Mouse (Mus musculus) forebrain, embryonic 14.5 days (tissue): ENCODE measurements at regions not wholly inside any gene's neighbourhood (a gene's known extent, or its start where the extent isn't known, plus 50 kb on each side); places are given as distances from the start of the nearest gene placed in this dataset.

Experiments
- ATAC-seq: fragments of 200-750 bp; cut with Nextera tagmentation; 2 replicates; pipeline ENCODE4 v1.8.0; 2017; ENCODE audit warnings: mild to moderate bottlenecking, moderate library complexity
- DNase-seq: peaks from one replicate; pipeline ENCODE4 v3.0.0-alpha.2; 2015; ENCODE audit warnings: low spot score
- H3K27ac ChIP-seq: fragments of 300-500 bp; sonication (generic); 2 replicates; pipeline ENCODE4 v1.5.1; 2014; ENCODE audit warnings: low read depth, mild to moderate bottlenecking, control low read depth, low read length, moderate library complexity
- H3K27me3 ChIP-seq: fragments of 300-500 bp; sonication (generic); replicated peaks from 2 replicates; pipeline ENCODE4 v1.6.1; 2014; ENCODE audit warnings: low read length, control low read depth, mixed read lengths; ENCODE audit not compliant: control insufficient read depth, insufficient read depth
- H3K36me3 ChIP-seq: fragments of 300-500 bp; sonication (generic); 2 replicates; pipeline ENCODE4 v1.6.1; 2014; ENCODE audit warnings: low read length, control low read depth; ENCODE audit not compliant: control insufficient read depth, insufficient read depth
- H3K4me1 ChIP-seq: fragments of 300-500 bp; sonication (generic); 2 replicates; pipeline ENCODE4 v1.6.1; 2014; ENCODE audit warnings: antibody characterized with exemption, low read length, control low read depth; ENCODE audit not compliant: control insufficient read depth, insufficient read depth
- H3K4me2 ChIP-seq: fragments of 300-500 bp; sonication (generic); 2 replicates; pipeline ENCODE4 v1.6.1; 2014; ENCODE audit warnings: mild to moderate bottlenecking, control low read depth, low read length
- H3K4me3 ChIP-seq: fragments of 300-500 bp; sonication (generic); 2 replicates; pipeline ENCODE4 v1.5.1; 2014; ENCODE audit warnings: low read depth, low read length, control low read depth
- H3K9ac ChIP-seq: fragments of 300-500 bp; sonication (generic); 2 replicates; pipeline ENCODE4 v1.6.1; 2014; ENCODE audit warnings: mild to moderate bottlenecking, low read length, control low read depth, moderate library complexity
- H3K9me3 ChIP-seq: fragments of 300-500 bp; sonication (generic); replicated peaks from 2 replicates; pipeline ENCODE4 v1.6.1; 2016; ENCODE audit warnings: low read length, control low read depth, mixed read lengths; ENCODE audit not compliant: control insufficient read depth
- WGBS: fragments of 180-500 bp; shearing (Covaris S2); extraction: QIAGEN DNeasy Blood & Tissue Kit; methylation state at CpG from one replicate; pipeline ENCODE4 v1.1.7; 2014; 5-methylcytosine and 5-hydroxymethylcytosine counted together

DNA sequence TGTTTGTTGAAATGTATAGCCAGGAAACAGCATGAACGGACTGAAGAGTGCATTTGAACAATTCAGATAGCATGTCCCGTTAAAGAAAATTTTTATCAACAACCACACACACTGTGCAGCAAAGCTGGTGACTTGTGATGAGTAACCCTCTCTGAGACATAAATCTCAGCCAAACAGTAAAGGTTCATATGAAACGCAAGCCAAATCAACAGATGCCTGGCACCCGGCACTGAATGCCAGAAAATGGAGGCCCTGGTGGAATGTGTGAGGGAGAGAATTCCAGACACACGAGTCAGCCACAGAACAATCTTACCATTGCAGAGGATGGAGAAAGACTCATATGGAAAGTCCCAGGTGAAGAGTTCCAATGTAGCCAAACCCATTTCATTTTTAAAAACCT, 341.1 kb upstream of the Actbl2 start:
- H3K4me1 ChIP-seq, result no peaks in the 10 kb centered on the region
- H3K9ac ChIP-seq, result no peak overlapping the region
- no peaks in the 10 kb centered on the region for H3K36me3 ChIP-seq
- ATAC-seq (peak; percentile 42; the same call in 1 of the 2 replicates), DNase-seq (peak; percentile 66)
- no peak overlapping the region for H3K27ac ChIP-seq
- H3K9me3 ChIP-seq, result no peaks in the 10 kb centered on the region
- 81% methylated on average over 5 of the region's 5 CpGs for WGBS
- no peak overlapping the region for H3K4me3 ChIP-seq
- no peaks in the 10 kb centered on the region for H3K27me3 ChIP-seq
- no peak overlapping the region for H3K4me2 ChIP-seq

DNA sequence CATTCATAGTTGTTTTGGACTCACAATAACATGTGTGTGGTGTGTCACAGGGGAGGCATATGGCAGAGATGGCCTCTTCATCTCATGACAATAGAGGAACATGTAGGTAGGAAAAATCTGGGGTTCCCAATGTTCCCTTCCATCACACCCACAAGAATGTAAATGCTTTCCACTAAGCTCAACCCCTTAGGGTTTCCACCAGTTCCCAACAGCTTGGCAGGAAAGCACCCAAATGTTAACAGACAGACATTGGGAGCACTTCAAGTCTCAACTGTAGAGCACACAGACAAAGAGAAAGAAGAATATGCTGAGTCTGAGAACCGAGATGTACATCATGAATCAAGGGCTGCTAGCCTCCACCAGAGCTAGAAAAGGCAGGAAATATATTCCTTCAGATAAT, 339.7 kb upstream of the Actbl2 start:
- Histone ChIP-seq H3K27me3 (no peaks in the 10 kb centered on the region), H3K4me1 (no peaks in the 10 kb centered on the region), H3K27ac (no peak overlapping the region), H3K4me2 (no peak overlapping the region), H3K36me3 (no peaks in the 10 kb centered on the region), H3K9ac (no peak overlapping the region), H3K4me3 (no peak overlapping the region), H3K9me3 (no peaks in the 10 kb centered on the region)
- DNase-seq, result no peak
- 65% methylated on average over 1 of the region's 1 CpGs for WGBS
- no peak for ATAC-seq

DNA sequence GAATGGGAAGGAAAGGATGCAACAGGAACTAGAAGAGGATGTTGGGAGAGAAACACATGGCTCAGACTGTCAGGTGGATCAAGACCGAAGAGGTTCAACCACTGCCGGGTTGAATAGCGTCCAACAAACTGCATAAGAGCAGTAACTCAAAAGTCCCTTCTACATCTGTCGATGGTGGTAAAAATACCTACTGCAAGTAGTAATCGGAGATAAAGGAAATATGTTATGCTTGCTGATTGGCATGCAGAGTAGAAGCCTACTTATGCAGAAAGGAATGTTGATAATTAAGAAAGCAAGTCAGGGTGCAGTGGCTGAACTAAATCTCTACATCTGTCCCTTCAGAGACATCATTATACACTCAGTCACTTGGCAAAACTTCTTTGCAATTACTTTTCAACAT, 330.9 kb upstream of the Actbl2 start:
- DNase-seq (no peak), ATAC-seq (no peak)
- Histone ChIP-seq H3K4me2 (no peak overlapping the region), H3K4me3 (no peak overlapping the region), H3K27me3 (no peaks in the 10 kb centered on the region), H3K36me3 (no peaks in the 10 kb centered on the region), H3K9ac (no peak overlapping the region), H3K27ac (no peak overlapping the region), H3K4me1 (no peaks in the 10 kb centered on the region), H3K9me3 (no peaks in the 10 kb centered on the region)
- WGBS, result 97% methylated on average over 5 of the region's 5 CpGs

DNA sequence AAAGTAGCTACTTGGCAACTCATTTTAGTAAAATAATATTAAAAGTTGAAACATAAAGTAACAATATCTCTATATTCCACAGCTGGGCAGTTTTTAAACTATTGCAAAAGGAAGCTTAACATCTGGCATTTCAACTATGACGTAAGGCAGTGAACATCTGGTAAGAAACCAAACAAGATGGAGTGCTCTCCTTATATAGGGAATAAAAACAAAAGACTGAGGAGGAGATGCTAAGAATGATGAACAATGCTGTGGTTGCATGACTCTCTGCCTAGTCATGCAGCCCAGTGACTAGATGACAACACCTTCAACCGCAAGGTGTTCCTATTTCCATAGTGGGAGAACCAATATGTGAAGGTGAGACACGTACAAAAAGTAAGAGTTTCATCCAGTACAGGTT, 329.9 kb upstream of the Actbl2 start:
- H3K4me1 ChIP-seq, result no peaks in the 10 kb centered on the region
- no peaks in the 10 kb centered on the region for H3K36me3 ChIP-seq
- no peak overlapping the region for H3K9ac ChIP-seq
- H3K9me3 ChIP-seq, result no peaks in the 10 kb centered on the region
- 96% methylated on average over 3 of the region's 3 CpGs for WGBS
- H3K27ac ChIP-seq, result no peak overlapping the region
- no peak overlapping the region for H3K4me3 ChIP-seq
- H3K4me2 ChIP-seq, result no peak overlapping the region
- DNase-seq (no peak), ATAC-seq (no peak)
- no peaks in the 10 kb centered on the region for H3K27me3 ChIP-seq

DNA sequence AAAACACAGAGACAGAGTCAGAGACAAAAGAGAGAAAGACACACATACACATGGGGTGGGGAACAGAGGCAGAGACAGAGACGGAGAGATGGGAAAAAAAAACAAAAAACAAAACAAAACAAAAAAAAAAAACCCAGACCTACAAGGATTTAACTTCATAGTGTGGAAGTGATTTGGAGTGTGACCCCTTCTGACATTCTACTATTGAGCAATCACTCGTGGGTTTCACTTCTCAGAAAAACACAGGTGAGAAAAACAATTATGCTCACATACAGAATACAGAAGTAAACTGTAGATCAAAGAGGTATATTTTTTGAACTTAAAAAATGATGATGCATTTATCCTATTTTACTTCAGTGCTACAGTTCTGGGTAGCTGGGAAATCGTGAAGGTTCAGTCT, 326.7 kb upstream of the Actbl2 start:
- Histone ChIP-seq H3K27me3 (no peaks in the 10 kb centered on the region), H3K9me3 (no peaks in the 10 kb centered on the region), H3K4me1 (no peaks in the 10 kb centered on the region), H3K9ac (no peak overlapping the region), H3K27ac (no peak overlapping the region), H3K36me3 (no peaks in the 10 kb centered on the region), H3K4me2 (no peak overlapping the region), H3K4me3 (no peak overlapping the region)
- ATAC-seq (no peak), DNase-seq (no peak)
- 84% methylated on average over 3 of the region's 3 CpGs for whole genome bisulfite sequencing

DNA sequence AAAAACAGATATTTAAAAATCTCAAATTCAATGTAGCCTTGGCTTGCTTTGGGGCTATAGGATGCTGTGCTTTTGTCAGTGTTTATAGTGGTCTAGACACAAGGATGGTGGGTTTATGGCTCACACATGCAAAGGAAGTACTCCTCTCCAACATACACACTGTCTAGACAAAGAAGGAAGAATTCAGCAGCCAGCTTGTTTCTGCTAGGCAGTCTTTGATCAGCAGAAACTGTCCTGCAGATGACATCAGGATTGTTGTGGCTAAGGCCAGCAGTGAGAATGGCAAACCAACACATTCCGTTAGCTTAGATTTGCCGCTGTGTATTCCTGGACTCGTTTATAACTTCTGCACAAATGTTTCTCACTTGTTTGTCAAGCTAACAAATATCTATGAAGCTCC, 325.9 kb upstream of the Actbl2 start:
- Histone ChIP-seq H3K27ac (no peak overlapping the region), H3K4me2 (no peak overlapping the region), H3K4me3 (no peak overlapping the region), H3K9ac (no peak overlapping the region), H3K27me3 (no peaks in the 10 kb centered on the region), H3K36me3 (no peaks in the 10 kb centered on the region), H3K9me3 (no peaks in the 10 kb centered on the region), H3K4me1 (no peaks in the 10 kb centered on the region)
- WGBS, result 86% methylated on average over 3 of the region's 3 CpGs
- no peak for ATAC-seq
- no peak for DNase-seq

DNA sequence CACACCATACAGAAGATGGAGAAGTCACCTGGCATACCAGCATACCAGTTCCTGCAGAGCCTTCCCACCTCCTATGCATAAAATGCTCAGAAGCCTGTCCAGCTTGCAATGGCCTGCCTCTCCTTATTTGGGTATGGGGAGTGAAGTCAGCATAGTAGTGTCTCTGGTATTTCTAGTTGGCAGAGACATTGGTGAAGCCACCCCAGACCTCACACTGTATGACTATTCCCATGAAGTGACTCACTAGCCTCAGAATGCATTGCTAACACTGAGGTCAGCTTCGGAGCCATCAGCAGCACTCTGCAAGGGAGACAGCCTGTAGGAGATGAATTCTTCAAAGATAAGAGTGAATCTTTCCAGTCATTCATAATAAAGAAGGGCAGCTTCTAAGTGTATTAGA, 325.2 kb upstream of the Actbl2 start:
- Histone ChIP-seq H3K36me3 (no peaks in the 10 kb centered on the region), H3K27me3 (no peaks in the 10 kb centered on the region), H3K4me1 (no peaks in the 10 kb centered on the region), H3K4me3 (no peak overlapping the region), H3K4me2 (no peak overlapping the region), H3K27ac (no peak overlapping the region), H3K9me3 (no peaks in the 10 kb centered on the region), H3K9ac (no peak overlapping the region)
- WGBS, result 96% methylated on average over 1 of the region's 1 CpGs
- no peak for ATAC-seq
- DNase-seq, result no peak

DNA sequence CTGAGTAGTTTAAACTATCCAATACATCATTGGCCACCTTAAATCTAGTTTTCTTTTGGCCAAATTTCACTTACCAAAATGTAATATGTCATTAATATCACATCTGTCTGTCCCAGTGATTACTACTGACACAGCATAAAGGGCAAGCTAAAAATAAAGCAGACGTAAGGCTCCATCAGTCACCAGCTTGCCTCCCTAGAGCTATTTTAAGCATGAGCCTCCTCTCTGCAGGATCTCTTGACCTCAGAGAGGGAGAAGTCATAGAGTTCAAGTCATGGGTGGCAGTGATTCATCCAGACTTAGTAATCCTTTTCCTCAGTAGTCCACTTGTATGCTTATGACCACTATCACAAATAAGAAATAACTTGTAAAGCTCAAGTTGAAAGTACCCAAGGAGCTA, 313.2 kb upstream of the Actbl2 start:
- no peaks in the 10 kb centered on the region for H3K27me3 ChIP-seq
- WGBS, result 94% methylated on average over 1 of the region's 1 CpGs
- ATAC-seq (no peak), DNase-seq (no peak)
- H3K36me3 ChIP-seq, result no peaks in the 10 kb centered on the region
- no peaks in the 10 kb centered on the region for H3K9me3 ChIP-seq
- no peak overlapping the region for H3K4me3 ChIP-seq
- H3K4me1 ChIP-seq, result no peaks in the 10 kb centered on the region
- H3K4me2 ChIP-seq, result no peak overlapping the region
- H3K27ac ChIP-seq, result no peak overlapping the region
- H3K9ac ChIP-seq, result no peak overlapping the region

DNA sequence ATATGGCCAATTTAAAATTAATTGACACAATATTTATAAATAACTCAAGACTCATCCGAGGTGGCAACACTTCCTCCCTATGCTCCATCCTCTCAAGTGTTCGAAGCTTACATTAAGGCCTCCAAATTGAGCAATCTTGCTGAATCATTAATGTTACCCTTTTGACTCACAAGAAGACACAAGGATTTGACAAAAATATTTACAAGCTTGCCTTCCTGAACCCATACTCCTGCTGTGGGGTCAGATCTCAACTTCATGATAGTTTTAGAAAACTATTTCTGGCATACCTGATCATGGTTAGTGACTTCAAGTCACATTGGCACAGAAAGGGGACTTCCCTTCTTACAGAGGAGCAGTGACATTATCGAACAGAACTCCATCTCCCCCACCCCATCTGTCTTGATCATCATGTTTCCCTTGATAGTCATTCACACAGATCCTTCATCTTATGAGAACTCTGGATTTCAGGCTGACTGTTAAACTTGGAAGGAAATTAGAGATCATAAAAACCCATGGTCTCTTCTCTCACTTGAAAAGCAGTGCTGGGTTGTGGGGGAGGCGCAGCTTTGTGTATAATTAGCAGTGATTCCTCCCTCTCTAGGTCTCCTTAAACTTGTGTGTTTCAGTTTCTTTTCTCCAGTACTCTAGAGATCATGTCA, 311.7 kb upstream of the Actbl2 start:
- no peaks in the 10 kb centered on the region for H3K9me3 ChIP-seq
- no peaks in the 10 kb centered on the region for H3K27me3 ChIP-seq
- no peak overlapping the region for H3K4me3 ChIP-seq
- DNase-seq, result no peak
- WGBS, result 90% methylated on average over 4 of the region's 4 CpGs
- no peaks in the 10 kb centered on the region for H3K4me1 ChIP-seq
- H3K36me3 ChIP-seq, result no peaks in the 10 kb centered on the region
- H3K27ac ChIP-seq, result no peak overlapping the region
- no peak overlapping the region for H3K4me2 ChIP-seq
- ATAC-seq, result no peak
- no peak overlapping the region for H3K9ac ChIP-seq
